Mouse (Mus musculus) gastrocnemius, postnatal 4 days (tissue): ENCODE results near the gene 4930579G24Rik. TPM values are rescaled to one million over a fixed set of nuclear protein-coding genes. Genes with fewer than 3 reads are reported as not detected.

Experiments used
- DNase-seq, 2 experiments: peaks; one replicate each; pipeline ENCODE4 v3.0.0; 2021 to 2022; ENCODE audit warnings: low spot score in 2 of 2, mixed read lengths in 2 of 2
- long read RNA-seq, 2 experiments: library from polyadenylated mRNA; stranded (forward); transcript quantifications; one replicate each; pipeline ENCODE4 v2.0.0; 2021
- total RNA-seq, 2 experiments: library from RNA; stranded (reverse); gene quantifications; 2 replicates each; pipeline ENCODE4 v1.2.3; 2021

Gene 4930579G24Rik
- total RNA-seq: 1 to 10 TPM; 7.0 to 7.1 TPM
- long read RNA-seq, experiment 1, transcript 4930579G24Rik-201 (2 exons, 1,970 nt): major isoform, 27 of 33 reads
- long read RNA-seq, experiment 1, partial matches to known transcripts: 1 of 33 reads
- long read RNA-seq, experiment 1, other reads (novel, unspliced or antisense): 5 of 33 reads
- long read RNA-seq, experiment 2, transcript 4930579G24Rik-201 (2 exons, 1,970 nt): major isoform, 19 of 20 reads
- long read RNA-seq, experiment 2, partial matches to known transcripts: 0 of 20 reads
- long read RNA-seq, experiment 2, other reads (novel, unspliced or antisense): 1 of 20 reads

DNA sequence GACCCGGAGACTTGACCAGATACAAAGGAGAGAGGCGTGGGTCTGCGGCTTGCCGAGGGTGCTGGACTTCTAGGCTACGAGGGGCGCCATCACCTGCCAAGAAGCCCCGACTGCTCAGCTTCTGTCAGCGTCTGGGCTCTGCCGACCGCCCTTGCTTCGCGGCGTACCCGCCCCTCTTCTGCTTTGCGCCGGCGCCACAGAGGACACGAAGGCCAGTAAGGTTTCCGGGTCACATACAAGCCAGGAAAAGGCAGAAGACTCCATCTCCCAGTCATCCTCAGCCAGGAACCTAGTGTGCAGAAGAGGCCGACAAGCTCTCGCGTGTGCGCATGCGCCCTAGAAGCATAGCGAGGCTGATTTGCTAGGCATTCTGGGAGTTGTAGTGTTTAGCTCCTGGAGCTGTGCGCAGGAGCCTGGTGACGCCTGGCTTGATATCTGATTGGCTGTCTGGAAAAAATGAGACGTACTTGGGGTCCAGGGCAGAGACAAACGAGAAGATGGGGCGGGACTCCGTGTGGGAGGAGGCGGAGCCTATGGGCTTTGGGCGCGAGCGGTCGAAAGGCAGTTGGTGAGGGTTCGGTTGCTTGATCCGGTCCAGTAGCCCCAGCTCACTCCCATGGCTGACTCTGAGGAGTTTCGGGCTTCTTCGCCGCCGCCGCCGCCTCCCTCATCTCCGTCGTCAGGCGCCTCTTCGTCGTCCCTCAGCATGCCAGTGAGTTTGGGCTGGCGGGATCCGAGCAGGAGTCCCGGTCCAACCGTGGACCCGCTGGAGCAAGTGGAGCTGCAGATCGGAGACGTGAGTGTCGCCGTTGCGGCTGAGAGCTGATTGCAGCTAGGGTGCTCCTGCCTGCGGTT lies at the start of gene 4930579G24Rik:
Gene 4930579G24Rik, plus strand, starts transcription at position 519 of the 855 bp plus-strand sequence.
- peak; percentile 75 to 91 for DNase-seq

DNA sequence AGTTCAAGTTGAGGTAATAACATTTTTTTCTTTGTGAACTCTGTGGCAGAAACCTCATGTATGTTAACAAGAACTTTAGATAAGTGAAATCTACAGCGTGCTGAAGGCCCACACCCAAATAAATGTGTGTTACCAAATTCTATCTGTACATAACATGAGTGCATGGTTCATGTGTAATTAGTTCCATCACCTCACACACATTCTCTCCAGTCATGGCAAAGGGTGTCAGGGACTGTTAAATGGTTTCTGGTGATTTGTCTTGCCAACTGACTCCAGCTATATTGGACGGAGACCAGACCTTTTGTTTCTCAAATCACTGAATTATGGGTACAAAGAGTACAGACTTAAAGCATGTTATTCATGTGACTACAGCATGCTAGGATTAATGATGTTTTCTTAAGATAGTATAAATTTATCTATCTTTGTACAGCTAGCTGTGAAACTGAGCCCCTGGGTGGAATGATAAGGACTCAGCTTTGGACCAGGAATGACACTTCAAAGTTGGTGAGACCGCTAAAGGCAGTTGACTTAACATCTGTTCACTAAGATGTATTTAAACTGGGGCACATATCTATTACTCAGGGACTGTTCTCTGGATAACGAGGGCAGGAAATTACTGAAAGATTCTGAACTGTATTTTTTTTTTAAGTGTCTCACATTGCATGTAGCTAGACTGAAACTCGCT lies 48.8 kb upstream of the 4930579G24Rik start:
- DNase-seq: no peak

DNA sequence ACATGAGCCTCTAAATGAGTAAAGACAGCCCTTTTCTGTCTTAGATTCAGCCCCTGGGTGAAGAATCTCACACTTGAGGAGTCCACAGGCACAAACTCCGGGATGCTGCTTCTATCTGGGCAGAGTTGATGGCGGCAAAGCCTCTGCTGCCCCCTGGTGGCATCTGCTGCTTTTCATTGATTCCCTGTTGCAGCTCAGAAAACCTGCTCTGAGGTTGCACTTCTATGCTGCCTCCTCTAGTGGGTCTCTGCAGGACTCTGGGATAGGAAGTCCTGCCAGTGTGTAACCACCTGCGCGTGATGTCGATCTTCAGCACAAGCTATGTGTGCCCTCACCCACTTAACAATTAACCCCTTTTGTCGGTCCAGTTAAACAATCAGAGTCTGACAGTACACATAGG lies 42.1 kb upstream of the 4930579G24Rik start:
- peak; percentile 78 to 85 for DNase-seq

DNA sequence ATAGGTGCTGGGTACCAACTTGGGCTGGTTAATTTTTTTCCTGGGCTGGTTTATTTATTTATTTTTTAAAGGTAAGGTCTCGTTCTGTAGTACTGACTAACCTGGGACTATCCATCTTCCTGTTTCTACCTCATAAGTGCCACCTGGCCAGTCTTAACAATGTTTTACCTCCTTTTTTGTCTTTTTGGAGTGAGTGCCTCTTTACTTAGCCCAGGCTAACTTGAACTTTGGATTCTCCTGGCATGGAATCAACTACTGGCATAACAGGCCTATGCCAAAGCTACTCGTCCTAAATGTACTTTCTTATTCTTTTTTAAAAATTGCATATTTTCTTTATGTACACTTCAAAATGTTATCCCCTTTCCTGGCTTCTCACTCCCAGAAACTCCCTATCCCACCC lies 39.2 kb upstream of the 4930579G24Rik start:
- no peak for DNase-seq

DNA sequence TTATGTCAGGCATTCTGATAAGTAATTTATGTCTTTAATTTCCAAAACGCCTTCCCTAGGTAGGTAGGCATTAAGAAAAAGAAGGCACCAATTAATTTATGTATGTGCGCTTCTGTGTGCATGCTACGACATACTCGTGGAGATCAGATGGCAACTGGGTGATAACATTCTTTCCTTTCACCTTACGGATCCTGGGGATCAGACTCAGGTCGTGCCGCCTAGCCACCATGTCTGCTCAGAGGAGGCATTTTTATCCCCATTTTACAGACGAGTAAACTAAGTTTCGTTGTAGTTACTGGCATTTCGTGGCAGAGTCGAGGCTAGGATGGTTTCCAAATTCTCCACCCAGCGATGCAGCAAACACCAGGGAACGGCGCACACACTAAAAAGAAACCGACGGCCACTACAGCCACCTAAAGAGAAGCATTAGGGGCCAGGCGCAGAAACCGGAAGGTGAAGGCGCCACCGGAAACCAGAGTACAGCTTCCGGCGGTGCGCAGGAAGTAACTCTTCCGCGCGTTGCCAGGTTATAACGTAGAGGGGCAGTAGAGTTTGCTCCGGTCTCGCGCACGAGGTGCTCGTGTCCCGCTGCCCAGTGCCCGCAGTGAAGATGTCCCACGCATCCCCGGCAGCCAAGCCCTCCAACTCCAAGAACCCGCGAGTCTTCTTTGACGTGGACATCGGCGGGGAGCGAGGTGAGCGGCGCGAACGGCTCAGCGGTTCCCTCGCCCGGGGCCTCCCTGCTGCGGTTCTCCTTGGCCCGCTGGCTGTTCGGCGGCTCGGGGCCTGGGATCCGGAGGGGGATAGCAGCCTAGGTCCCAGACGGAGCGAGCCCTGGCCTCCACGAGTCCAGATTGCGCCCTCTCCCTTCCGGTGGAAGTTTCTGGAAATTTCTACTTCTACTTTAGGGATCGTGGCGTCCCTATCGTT lies 37.8 kb upstream of the 4930579G24Rik start, which contains the start of gene Ppid:
Gene Ppid, plus strand, starts transcription at position 480 of the 930 bp plus-strand sequence.
- DNase-seq: peak; percentile 37 to 80

DNA sequence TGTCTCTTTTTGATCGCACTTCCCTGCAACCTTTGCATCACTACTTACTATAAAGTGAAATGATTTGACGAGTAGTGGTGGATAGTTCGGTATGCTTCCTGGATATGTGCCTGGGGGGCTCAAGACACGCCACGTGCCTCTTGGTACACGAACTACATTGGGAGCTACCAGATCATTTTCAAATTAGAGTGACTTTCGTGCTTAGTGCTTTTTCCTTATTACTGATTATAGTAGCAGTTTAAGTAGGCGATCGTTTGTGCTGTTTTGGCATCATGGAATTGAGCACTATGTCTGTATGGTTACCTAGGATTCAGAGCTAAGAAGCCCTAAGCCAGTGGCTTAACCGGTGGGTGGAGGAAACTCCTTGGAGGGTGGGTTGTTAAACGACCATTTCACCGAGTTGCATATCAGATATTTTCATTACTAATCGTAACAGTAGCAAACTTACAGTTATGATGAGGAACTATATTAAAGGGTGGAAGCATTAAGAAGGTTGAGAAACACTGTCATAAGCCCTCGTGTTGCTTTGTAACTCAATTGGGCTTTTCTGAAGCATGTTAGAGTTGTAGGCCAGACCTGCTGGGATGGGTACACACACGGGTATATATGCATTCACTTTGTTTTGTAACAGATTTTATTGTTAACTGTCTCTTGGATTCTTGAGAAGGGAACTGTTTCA lies 36.9 kb upstream of the 4930579G24Rik start:
- DNase-seq: no peak

DNA sequence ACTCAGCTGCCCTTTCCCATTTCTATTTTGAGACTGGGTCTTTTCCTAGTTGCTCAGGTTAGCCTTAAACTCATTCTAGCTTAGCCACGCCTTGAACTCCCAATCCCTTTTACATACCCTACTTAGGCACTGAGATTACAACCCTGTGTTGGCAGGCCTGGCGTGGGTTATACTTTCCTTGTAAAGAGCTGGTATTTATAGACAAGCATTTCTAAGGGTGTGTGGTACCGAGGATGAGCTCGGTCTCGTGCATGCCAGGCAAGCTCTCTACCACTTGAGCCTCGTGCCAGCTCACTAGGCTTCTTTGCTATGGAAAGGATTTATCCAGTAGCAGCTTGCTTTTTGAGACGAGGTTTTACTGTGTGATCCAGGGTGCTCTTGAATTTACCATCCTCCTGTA lies 33.4 kb upstream of the 4930579G24Rik start:
- no peak for DNase-seq

DNA sequence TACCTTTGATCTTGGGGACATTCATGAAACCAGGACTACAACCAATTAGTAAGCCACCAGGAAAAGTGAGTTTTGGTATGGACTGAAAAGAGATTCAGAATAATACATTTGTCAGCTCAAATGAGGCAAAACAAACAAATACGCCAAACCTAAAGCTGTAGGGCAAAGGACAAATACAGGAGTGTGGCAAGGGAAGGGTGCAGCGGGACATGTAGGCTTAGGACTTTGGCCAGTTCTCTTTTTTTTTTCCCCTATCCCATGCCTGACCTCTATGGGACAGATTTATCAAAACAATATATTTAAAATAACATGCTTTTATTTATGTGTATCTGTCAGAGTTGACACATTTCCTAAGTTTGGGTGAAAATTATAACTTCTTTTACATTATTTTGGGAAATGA lies 19.0 kb upstream of the 4930579G24Rik start:
- no peak for DNase-seq

DNA sequence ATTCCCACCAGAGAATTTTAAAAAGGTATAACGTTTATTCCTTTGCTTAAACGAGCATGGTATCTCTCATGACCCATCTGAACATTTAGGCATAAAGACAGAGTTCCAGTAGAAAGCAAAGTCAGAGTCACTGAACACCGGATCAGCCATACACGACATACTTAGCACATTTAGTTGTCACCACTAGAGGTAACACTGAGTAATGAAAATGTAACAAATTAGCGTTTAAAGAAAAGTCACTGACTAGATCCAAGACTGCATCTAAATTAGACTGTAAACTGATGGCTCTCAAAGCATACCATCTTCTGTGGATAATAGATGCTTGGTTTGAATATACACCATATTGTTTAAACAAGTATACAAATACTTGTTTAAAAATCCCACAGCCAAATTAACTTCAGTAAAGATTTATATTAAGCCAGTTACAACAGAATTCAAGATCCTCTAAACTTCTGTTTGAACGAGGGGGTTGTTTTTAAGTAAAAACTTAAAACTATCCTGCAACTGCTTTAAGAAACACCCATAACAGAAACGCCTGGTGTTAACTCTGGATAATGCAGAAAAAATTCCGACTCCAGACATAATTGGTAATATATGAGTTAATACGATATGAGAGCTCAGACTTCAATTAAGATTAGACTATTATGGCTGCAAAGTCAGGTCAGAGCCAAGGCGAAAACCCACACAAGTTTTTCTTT lies 1.2 kb upstream of the 4930579G24Rik start:
- DNase-seq: no peak

DNA sequence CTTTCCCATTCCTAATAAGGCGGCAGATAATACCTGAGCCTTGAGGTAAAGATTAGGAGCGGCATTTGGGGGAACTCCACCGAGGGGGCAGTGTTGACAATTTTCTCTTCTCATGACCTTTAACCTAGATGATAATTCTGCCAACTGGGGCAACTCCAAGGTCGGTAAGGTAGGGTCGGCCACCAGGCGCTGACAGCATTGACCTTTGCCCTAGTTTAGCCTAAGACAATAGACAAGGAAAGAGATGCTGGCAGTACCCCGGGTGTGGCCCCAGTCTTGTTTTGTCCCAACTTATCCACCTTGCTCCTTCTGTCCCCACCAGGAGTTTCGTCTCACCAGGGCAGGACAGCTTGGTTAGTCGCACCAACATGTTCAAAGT lies 708 bp upstream of the 4930579G24Rik start:
- DNase-seq: no peak

DNA sequence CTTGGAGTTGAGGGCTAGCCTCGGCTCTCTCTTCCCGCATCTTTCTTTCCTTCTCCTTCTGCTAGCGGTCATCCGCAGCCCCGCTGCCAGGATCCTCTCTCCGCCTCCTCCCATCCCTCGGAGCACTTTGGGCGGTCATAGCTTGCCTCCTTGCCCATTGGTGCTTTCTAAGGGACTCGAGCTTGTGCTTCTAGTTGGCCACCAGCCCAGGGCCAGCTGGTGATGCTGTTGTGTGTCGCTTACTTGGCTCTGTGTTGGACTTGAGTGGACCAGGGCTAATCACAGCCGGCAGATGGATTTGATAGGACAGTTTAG lies 494 bp downstream of the 4930579G24Rik start, which contains the start of gene Etfdh:
Gene Etfdh, minus strand, starts transcription at position 85 of the 315 bp plus-strand sequence.
- DNase-seq: peak; percentile 57 to 86

DNA sequence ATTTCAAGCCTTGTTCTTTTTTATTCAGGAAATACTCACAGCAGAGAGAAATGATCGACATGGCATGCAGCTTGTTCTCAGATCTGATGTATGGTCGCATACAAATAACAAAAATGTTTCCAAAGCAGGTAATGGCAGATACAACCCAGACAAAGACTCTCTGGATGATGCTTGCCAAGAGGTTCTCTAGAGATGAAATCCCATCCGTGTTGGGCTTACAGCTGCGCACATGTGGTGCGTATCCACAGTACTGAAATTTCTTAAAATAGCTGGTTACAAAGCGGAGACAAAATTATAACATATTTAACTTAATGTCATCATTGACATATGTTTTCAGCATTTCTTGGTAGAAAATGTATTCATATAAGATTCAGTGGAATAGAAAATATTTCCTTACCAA lies 23.2 kb downstream of the 4930579G24Rik start:
- DNase-seq: no peak

DNA sequence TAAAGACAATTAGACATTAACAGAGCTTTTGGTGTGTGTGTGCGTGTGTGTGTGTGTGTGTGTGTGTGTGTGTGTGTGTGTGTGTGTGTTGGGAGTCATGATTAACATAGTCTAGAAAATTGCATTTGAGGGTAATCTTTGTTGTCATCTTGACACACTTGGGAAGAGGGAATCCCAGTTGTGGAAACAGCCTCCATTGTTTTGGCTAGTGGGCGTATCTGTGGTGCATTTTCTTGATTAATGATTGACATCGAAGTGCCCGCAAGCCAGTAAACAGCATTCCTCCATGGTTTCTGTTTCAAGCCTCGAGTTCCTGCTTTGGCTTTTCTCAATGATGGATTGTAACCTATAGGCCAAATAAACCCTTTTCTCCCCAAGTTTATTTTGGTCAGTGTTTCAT lies 27.8 kb downstream of the 4930579G24Rik start:
- DNase-seq: no peak

DNA sequence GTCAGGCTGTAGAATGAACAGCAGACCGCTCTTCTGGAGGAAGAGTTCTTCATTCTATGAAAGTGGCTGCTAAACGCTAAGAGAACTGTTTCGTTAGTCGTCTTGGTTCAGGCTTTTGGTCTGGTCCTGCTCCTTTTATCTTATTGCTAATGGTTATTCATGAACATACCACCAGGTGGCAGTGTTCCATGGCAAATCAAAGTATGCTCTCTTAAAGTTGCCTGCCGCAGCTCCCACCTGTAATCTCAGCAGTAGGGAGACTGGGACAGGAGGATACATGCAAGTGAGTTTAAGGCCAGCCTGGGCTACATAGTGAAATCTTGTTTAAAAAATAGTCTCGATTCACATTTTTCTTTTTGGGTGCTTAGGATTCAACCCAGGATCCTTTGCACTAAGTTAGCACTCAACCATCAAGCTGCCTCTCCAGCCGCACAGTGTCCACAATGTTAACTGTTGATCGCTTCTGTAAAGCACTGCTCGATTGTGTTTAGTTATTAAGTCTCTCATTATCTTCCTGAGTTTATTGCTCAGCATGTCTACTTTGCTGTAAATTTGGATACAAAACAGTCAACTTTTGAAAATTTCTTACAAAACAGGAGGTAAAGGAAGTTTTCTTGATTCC lies 36.0 kb downstream of the 4930579G24Rik start:
- DNase-seq: peak in 1 of 2 experiments; percentile 23

DNA sequence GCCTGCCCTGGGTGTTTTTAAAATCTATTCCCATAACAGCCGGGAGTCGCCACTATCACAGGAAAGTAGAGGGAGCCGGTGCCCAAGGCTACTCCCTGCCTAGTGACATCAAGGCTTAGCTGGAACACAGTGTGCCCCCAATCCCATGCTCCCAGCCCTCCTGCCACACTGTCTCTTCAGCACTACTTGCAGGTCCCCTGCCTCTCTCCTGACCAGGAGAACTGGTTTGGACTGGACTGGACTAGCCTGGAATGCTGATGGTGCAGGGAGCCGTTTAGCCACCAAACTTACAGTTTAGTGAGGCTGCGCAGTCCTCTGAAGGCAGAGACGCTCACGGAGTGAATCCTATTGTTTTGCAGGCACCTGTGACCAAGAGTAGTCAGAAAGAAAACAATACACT lies 41.7 kb downstream of the 4930579G24Rik start:
- DNase-seq: no peak

DNA sequence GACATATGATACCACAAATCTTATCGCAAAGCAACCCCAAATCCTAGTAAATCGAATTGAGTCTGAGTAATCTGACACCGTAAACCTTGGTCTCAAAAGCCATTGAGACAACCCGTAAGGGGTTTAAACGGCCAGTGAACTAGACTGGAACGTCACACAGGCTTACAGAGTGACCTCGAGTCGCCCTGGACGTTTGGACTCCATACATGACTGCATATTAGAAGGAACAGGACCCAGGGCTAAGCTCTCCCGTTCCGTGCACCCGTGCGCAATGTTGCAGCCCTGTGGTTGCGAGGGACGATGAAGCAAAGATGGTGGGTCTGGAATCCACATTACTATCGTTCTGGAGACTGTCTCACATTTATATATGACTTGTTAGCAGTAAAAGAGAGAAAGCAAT lies 43.3 kb downstream of the 4930579G24Rik start:
- no peak for DNase-seq

DNA sequence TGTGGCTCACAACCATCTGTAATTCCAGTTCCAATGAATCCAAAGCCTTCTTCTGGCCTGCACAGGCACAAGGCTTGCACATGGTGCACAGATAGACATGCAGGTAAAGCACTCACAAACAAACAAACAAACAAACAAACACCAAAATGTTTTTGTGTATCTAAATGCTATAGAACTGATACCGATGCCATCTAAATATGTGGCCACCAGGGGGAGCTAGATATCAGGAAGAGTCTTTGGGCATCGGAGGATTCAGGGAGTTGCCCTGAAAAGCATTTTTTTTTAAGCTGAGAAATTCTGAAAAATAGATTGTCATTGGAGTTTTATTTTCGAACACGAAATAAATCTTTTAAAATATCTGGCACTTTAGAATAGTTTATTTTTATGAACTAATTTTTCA lies 44.2 kb downstream of the 4930579G24Rik start:
- peak; percentile 31 to 74 for DNase-seq

DNA sequence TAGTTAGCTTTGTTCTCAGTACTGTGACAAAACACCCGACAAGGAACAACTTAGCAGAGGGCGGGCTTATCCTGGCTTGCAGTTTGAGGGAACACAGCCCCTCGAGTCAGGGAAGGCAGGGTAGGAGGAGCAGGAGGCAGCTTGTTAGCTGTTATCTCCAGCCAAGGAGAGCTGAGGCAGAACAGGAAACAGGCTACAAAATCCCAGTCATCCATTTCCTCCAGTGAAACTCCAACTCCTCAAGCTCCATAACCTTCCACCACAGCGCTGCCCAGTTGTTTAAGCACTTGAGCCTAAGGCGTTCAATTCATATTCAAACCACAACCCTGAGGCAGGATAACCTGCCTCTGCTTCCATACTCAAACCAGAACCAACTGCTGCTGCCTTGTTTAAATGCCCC lies 45.8 kb downstream of the 4930579G24Rik start:
- no peak for DNase-seq

DNA sequence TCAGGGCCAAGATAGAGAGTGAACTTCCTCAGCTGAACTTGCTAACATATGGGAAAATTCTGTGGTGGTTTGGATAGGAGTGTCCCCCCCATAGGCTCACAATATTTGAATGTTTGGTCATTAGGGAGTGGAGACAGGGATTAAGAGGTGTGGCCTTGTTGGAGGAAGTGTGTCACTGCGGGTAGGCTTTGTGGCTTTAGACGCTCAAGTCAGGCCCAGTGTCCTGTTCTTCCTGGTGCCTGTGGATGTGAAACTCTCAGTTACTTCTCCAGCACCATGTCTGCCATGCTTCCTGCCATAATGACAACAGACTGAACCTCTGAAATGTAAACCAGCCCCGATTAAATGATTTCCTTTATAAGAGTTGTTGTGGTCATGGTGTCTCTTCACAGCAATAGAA lies 47.5 kb downstream of the 4930579G24Rik start:
- no peak for DNase-seq
